In genomic region chr1:129146395-129147094, GRCm38 (mm10) we compare ENCODE assay signal across 22 mouse cellular contexts.
A peak's percentile ranks its signal among the peaks of the same experiment; 100 is the strongest.
DNase-seq lines count a peak whose midpoint lies in the region; ATAC-seq lines count a peak whose summit lies in the region.
"Had no signal": no experiment of that assay in that cellular context is flagged by ENCODE, and none has a peak within 500 bp of the region (broad histone marks: within the 10 kb centered on the region; RNA-seq: fewer than 3 reads in every experiment).

No protein-coding gene starts in this region.

- no peak overlapping the region for H3K4me2 ChIP-seq in embryonic facial prominence, embryonic 11.5 days (ENCODE audit: low read depth, low read length)
- no peak overlapping the region for H3K4me2 ChIP-seq in liver, embryonic 12.5 days
- H3K4me2 ChIP-seq: embryonic facial prominence, embryonic 15.5 days; forebrain, embryonic 15.5 days; hindbrain, embryonic 12.5 days; midbrain, embryonic 15.5 days; neural tube, embryonic 12.5 days had no signal

- H3K27ac ChIP-seq in embryonic facial prominence, embryonic 11.5 days (replicated peaks; ENCODE audit: low read depth, low read length): no peak overlapping the region
- H3K27ac ChIP-seq in embryonic facial prominence, embryonic 10.5 days (replicated peaks): no peak overlapping the region
- H3K27ac ChIP-seq in liver, embryonic 12.5 days: no peak overlapping the region
- H3K27ac ChIP-seq: embryonic facial prominence, embryonic 15.5 days; forebrain, embryonic 15.5 days; heart, adult 2 months; hindbrain, embryonic 12.5 days; midbrain, embryonic 15.5 days; neural tube, embryonic 12.5 days had no signal

- 0 out of 2 replicates have a peak, but pooled peaks have one; percentile 18 for ATAC-seq in embryonic facial prominence, embryonic 11.5 days (replicated peaks; ENCODE audit: insufficient number of reproducible peaks, low FRiP score, low TSS enrichment, low read depth)
- ATAC-seq in liver, embryonic 12.5 days: no peak
- ATAC-seq: forebrain, embryonic 15.5 days; intestine, postnatal 0 days; midbrain, embryonic 15.5 days had no signal

- no peaks in the 10 kb centered on the region for H3K9me3 ChIP-seq in embryonic facial prominence, embryonic 11.5 days (replicated peaks; ENCODE audit: control insufficient read depth, low read length)
- no peaks in the 10 kb centered on the region for H3K9me3 ChIP-seq in embryonic facial prominence, embryonic 10.5 days
- H3K9me3 ChIP-seq in liver, embryonic 12.5 days (replicated peaks): no peaks in the 10 kb centered on the region
- H3K9me3 ChIP-seq: embryonic facial prominence, embryonic 15.5 days; forebrain, embryonic 15.5 days; hindbrain, embryonic 12.5 days; midbrain, embryonic 15.5 days; neural tube, embryonic 12.5 days had no signal

- no peaks in the 10 kb centered on the region for H3K36me3 ChIP-seq in embryonic facial prominence, embryonic 11.5 days (replicated peaks; ENCODE audit: control insufficient read depth, insufficient read depth, low read depth, low read length)
- no peaks in the 10 kb centered on the region for H3K36me3 ChIP-seq in embryonic facial prominence, embryonic 10.5 days (replicated peaks)
- H3K36me3 ChIP-seq in liver, embryonic 12.5 days: no peaks in the 10 kb centered on the region
- H3K36me3 ChIP-seq: embryonic facial prominence, embryonic 15.5 days; forebrain, embryonic 15.5 days; hindbrain, embryonic 12.5 days; midbrain, embryonic 15.5 days; neural tube, embryonic 12.5 days had no signal

- 64% methylated on average over 4 of the region's 4 CpGs for WGBS in embryonic facial prominence, embryonic 11.5 days
- WGBS in embryonic facial prominence, embryonic 10.5 days: 69% methylated on average over 4 of the region's 4 CpGs
- 70% methylated on average over 4 of the region's 4 CpGs for WGBS in liver, embryonic 12.5 days (ENCODE audit: insufficient replicate concordance)

- intact Hi-C loops in left cerebral cortex, postnatal 25 days (cut with DNase I): no loop called here

- H3K27me3 ChIP-seq in embryonic facial prominence, embryonic 11.5 days (ENCODE audit: control insufficient read depth, insufficient read depth, low read length): no peaks in the 10 kb centered on the region
- H3K27me3 ChIP-seq in embryonic facial prominence, embryonic 10.5 days (replicated peaks; ENCODE audit: low read depth, poor library complexity, severe bottlenecking): no peaks in the 10 kb centered on the region
- no peaks in the 10 kb centered on the region for H3K27me3 ChIP-seq in liver, embryonic 12.5 days (replicated peaks)
- H3K27me3 ChIP-seq: embryonic facial prominence, embryonic 15.5 days; forebrain, embryonic 15.5 days; hindbrain, embryonic 12.5 days; midbrain, embryonic 15.5 days; neural tube, embryonic 12.5 days had no signal

- no peak overlapping the region for H3K9ac ChIP-seq in embryonic facial prominence, embryonic 11.5 days (replicated peaks; ENCODE audit: low read length)
- no peak overlapping the region for H3K9ac ChIP-seq in liver, embryonic 12.5 days
- H3K9ac ChIP-seq: embryonic facial prominence, embryonic 15.5 days; forebrain, embryonic 15.5 days; hindbrain, embryonic 12.5 days; midbrain, embryonic 15.5 days; neural tube, embryonic 12.5 days had no signal

- DNase-seq in embryonic facial prominence, embryonic 11.5 days (ENCODE audit: low spot score): no peak
- no peak for DNase-seq in embryonic facial prominence, embryonic 10.5 days (ENCODE audit: low spot score)
- DNase-seq in kidney, adult 8-10 months: peak; percentile 2 to 6
- peak; percentile 16 for DNase-seq in kidney, postnatal 10 days
- no peak for DNase-seq in left cerebral cortex, postnatal 25 days (ENCODE audit: low spot score in 2 of 2)
- no peak for DNase-seq in ovary, postnatal 36 days (ENCODE audit: low spot score)
- DNase-seq: cerebellum, adult 11 months; cerebellum, postnatal 14 days; gastrocnemius, postnatal 36 days; heart, adult 2 months; liver; lung, postnatal 4 days; right cerebral cortex, adult 18-20 months; right cerebral cortex, postnatal 4 days; thymus, postnatal 36 days had no signal

- H3K4me3 ChIP-seq in embryonic facial prominence, embryonic 11.5 days (ENCODE audit: low read depth, low read length): no peak overlapping the region
- H3K4me3 ChIP-seq in embryonic facial prominence, embryonic 10.5 days: no peak overlapping the region
- H3K4me3 ChIP-seq in liver, embryonic 12.5 days: no peak overlapping the region
- H3K4me3 ChIP-seq: embryonic facial prominence, embryonic 15.5 days; forebrain, embryonic 15.5 days; heart, adult 2 months; hindbrain, embryonic 12.5 days; midbrain, embryonic 15.5 days; neural tube, embryonic 12.5 days had no signal

- H3K4me1 ChIP-seq in embryonic facial prominence, embryonic 11.5 days (ENCODE audit: control insufficient read depth, insufficient read depth, low read length): no peaks in the 10 kb centered on the region
- H3K4me1 ChIP-seq in embryonic facial prominence, embryonic 10.5 days: 0 out of 2 replicates have a peak, but pooled peaks cover 6% of the 10 kb centered on the region
- H3K4me1 ChIP-seq in liver, embryonic 12.5 days: no peaks in the 10 kb centered on the region
- H3K4me1 ChIP-seq: embryonic facial prominence, embryonic 15.5 days; hindbrain, embryonic 12.5 days; midbrain, embryonic 15.5 days; neural tube, embryonic 12.5 days had no signal

Comparison
In these comparisons a context has a peak if more than half of its experiments do, and no peak if none do; other contexts are left out.
1. DNase-seq: peak in kidney, adult 8-10 months (2 of 2) and kidney, postnatal 10 days (single experiment); none in embryonic facial prominence, embryonic 11.5 days (single experiment), embryonic facial prominence, embryonic 10.5 days (single experiment), left cerebral cortex, postnatal 25 days (0 of 2) and ovary, postnatal 36 days (single experiment).